Mouse (Mus musculus): ENCODE measurements around the gene Tfap2d. TPM values are rescaled to one million over a fixed set of nuclear protein-coding genes. Genes with fewer than 3 reads are reported as not detected.

The Tfap2d gene
- polyA plus RNA-seq, 1 experiment from 2014 or later: not detected

- Histone ChIP-seq H3K36me3 (no peaks in the 10 kb centered on the region), H3K9ac (no peak overlapping the region), H3K4me2 (no peak overlapping the region), H3K9me3 (replicated peaks) (no peaks in the 10 kb centered on the region), H3K27me3 (peaks cover 90% of the 10 kb centered on the region), H3K27ac (no peak overlapping the region), H3K4me3 (replicated peaks) (no peak overlapping the region), H3K4me1 (no peaks in the 10 kb centered on the region)
- ATAC-seq (replicated peaks; ENCODE audit: low FRiP score): no peak
- WGBS: 2% methylated on average over 5 of the region's 5 CpGs
These were observed 7.4 kb downstream of the Tfap2d start for GRCm38 (mm10) chr1:19110211-19110610.

GRCm38 (mm10) chr1:19111020-19111419 lies 8.2 kb downstream of the Tfap2d start:
- WGBS: under 1% methylated on average over 22 of the region's 22 CpGs
- Histone ChIP-seq H3K4me3 (replicated peaks) (no peak overlapping the region), H3K9me3 (replicated peaks) (no peaks in the 10 kb centered on the region), H3K27me3 (peaks cover 86% of the 10 kb centered on the region), H3K36me3 (no peaks in the 10 kb centered on the region), H3K27ac (no peak overlapping the region), H3K4me1 (no peaks in the 10 kb centered on the region), H3K9ac (no peak overlapping the region), H3K4me2 (no peak overlapping the region)
- no peak for ATAC-seq (replicated peaks; ENCODE audit: low FRiP score)

- ATAC-seq (replicated peaks; ENCODE audit: low FRiP score): no peak
- no peaks in the 10 kb centered on the region for H3K4me1 ChIP-seq
- WGBS: 9% methylated on average over 4 of the region's 4 CpGs
These were observed 76.0 kb downstream of the Tfap2d start for GRCm38 (mm10) chr1:19178742-19179397.

GRCm38 (mm10) chr1:19205649-19206048 lies 102.8 kb downstream of the Tfap2d start:
- ATAC-seq (replicated peaks; ENCODE audit: low FRiP score): peak; percentile 74; the same call in 1 of the 2 replicates
- WGBS: 2% methylated on average over 12 of the region's 12 CpGs
- Histone ChIP-seq H3K4me2 (peak overlapping the region; percentile 57), H3K27me3 (peaks cover 54% of the 10 kb centered on the region), H3K4me3 (replicated peaks) (peak overlapping the region; percentile 34), H3K9ac (no peak overlapping the region), H3K27ac (no peak overlapping the region), H3K9me3 (replicated peaks) (no peaks in the 10 kb centered on the region), H3K4me1 (peaks cover 13% of the 10 kb centered on the region), H3K36me3 (no peaks in the 10 kb centered on the region)

More at GRCm38 (mm10) chr1:19178742-19179397, 76.0 kb downstream of the Tfap2d start:
- no peaks in the 10 kb centered on the region for H3K27me3 ChIP-seq
- no peak overlapping the region for H3K9ac ChIP-seq
- H3K36me3 ChIP-seq: no peaks in the 10 kb centered on the region
- H3K9me3 ChIP-seq (replicated peaks): no peaks in the 10 kb centered on the region
- H3K27ac ChIP-seq: no peak overlapping the region
- no peak overlapping the region for H3K4me2 ChIP-seq
- no peak overlapping the region for H3K4me3 ChIP-seq (replicated peaks)

GRCm38 (mm10) chr1:19206194-19206593 lies 103.4 kb downstream of the Tfap2d start:
- Histone ChIP-seq H3K36me3 (no peaks in the 10 kb centered on the region), H3K27me3 (peaks cover 58% of the 10 kb centered on the region), H3K4me2 (peak overlapping the region; percentile 57), H3K27ac (no peak overlapping the region), H3K4me1 (peaks cover 13% of the 10 kb centered on the region), H3K9me3 (replicated peaks) (no peaks in the 10 kb centered on the region), H3K4me3 (replicated peaks) (peak overlapping the region; percentile 34; the same call in 1 of the 2 replicates), H3K9ac (no peak overlapping the region)
- 1% methylated on average over 7 of the region's 7 CpGs for WGBS
- no peak for ATAC-seq (replicated peaks; ENCODE audit: low FRiP score)

- Histone ChIP-seq H3K4me3 (replicated peaks) (no peak overlapping the region), H3K27me3 (peaks cover 64% of the 10 kb centered on the region), H3K4me2 (0 out of 2 replicates have a peak overlapping the region, but pooled peaks have one; percentile 4), H3K4me1 (peaks cover 13% of the 10 kb centered on the region), H3K36me3 (no peaks in the 10 kb centered on the region), H3K27ac (no peak overlapping the region), H3K9ac (no peak overlapping the region), H3K9me3 (replicated peaks) (no peaks in the 10 kb centered on the region)
- WGBS: 20% methylated on average over 4 of the region's 4 CpGs
- no peak for ATAC-seq (replicated peaks; ENCODE audit: low FRiP score)
These were observed 104.8 kb downstream of the Tfap2d start for GRCm38 (mm10) chr1:19207611-19208010.

GRCm38 (mm10) chr1:19208641-19209358 lies 106.0 kb downstream of the Tfap2d start, which contains the start of gene Tfap2b:
Gene Tfap2b, plus strand, starts transcription at chr1:19208914.
- Histone ChIP-seq H3K27me3 (peaks cover 69% of the 10 kb centered on the region), H3K9ac (peak within 1 kb of the TSS; percentile 42; the same call in 1 of the 2 replicates)

GRCm38 (mm10) chr1:19209359-19209745 lies 106.5 kb downstream of the Tfap2d start:
- peak overlapping the region; percentile 55 for H3K4me2 ChIP-seq
- peak overlapping the region; percentile 81 for H3K27ac ChIP-seq
- peak overlapping the region; percentile 42; the same call in 1 of the 2 replicates for H3K9ac ChIP-seq
- no peaks in the 10 kb centered on the region for H3K36me3 ChIP-seq
- under 1% methylated on average over 10 of the region's 10 CpGs for WGBS
- peak overlapping the region; percentile 46 for H3K4me3 ChIP-seq (replicated peaks)
- H3K27me3 ChIP-seq: peaks cover 74% of the 10 kb centered on the region
- H3K4me1 ChIP-seq: peaks cover 13% of the 10 kb centered on the region
- H3K9me3 ChIP-seq (replicated peaks): no peaks in the 10 kb centered on the region
- ATAC-seq (replicated peaks; ENCODE audit: low FRiP score): no peak

More at GRCm38 (mm10) chr1:19208641-19209358, 106.0 kb downstream of the Tfap2d start, which contains the start of gene Tfap2b:
- WGBS: 3% methylated on average over 26 of the region's 26 CpGs
- Histone ChIP-seq H3K4me2 (peak within 1 kb of the TSS; percentile 55), H3K4me1 (peaks cover 13% of the 10 kb centered on the region), H3K27ac (peak within 1 kb of the TSS; percentile 81), H3K9me3 (replicated peaks) (no peaks in the 10 kb centered on the region), H3K4me3 (replicated peaks) (peak within 1 kb of the TSS; percentile 46), H3K36me3 (no peaks in the 10 kb centered on the region)
- no peak for ATAC-seq (replicated peaks; ENCODE audit: low FRiP score)

- Histone ChIP-seq H3K4me1 (peaks cover 13% of the 10 kb centered on the region), H3K4me2 (peak overlapping the region; percentile 55), H3K36me3 (no peaks in the 10 kb centered on the region), H3K27ac (peak overlapping the region; percentile 81), H3K9me3 (replicated peaks) (no peaks in the 10 kb centered on the region), H3K4me3 (replicated peaks) (peak overlapping the region; percentile 46), H3K27me3 (peaks cover 75% of the 10 kb centered on the region), H3K9ac (peak overlapping the region; percentile 42; the same call in 1 of the 2 replicates)
- 0 out of 2 replicates have a peak, but pooled peaks have one; percentile 23 for ATAC-seq (replicated peaks; ENCODE audit: low FRiP score)
- under 1% methylated on average over 31 of the region's 31 CpGs for WGBS
These were observed 107.0 kb downstream of the Tfap2d start for GRCm38 (mm10) chr1:19209776-19210175.

- Histone ChIP-seq H3K4me3 (replicated peaks) (peak overlapping the region; percentile 46), H3K4me2 (peak overlapping the region; percentile 55), H3K9me3 (replicated peaks) (no peaks in the 10 kb centered on the region), H3K27me3 (peaks cover 81% of the 10 kb centered on the region), H3K4me1 (peaks cover 13% of the 10 kb centered on the region), H3K36me3 (no peaks in the 10 kb centered on the region), H3K27ac (peak overlapping the region; percentile 81), H3K9ac (peak overlapping the region; percentile 42; the same call in 1 of the 2 replicates)
- under 1% methylated on average over 30 of the region's 30 CpGs for WGBS
- ATAC-seq (replicated peaks; ENCODE audit: low FRiP score): peak; percentile 13; the same call in 1 of the 2 replicates
These were observed 107.6 kb downstream of the Tfap2d start for GRCm38 (mm10) chr1:19210215-19211032.

GRCm38 (mm10) chr1:19211033-19211405 lies 108.2 kb downstream of the Tfap2d start:
- H3K27me3 ChIP-seq: peaks cover 84% of the 10 kb centered on the region
- peaks cover 13% of the 10 kb centered on the region for H3K4me1 ChIP-seq
- peak overlapping the region; percentile 46 for H3K4me3 ChIP-seq (replicated peaks)
- WGBS: under 1% methylated on average over 8 of the region's 8 CpGs
- H3K36me3 ChIP-seq: no peaks in the 10 kb centered on the region
- H3K9me3 ChIP-seq (replicated peaks): no peaks in the 10 kb centered on the region
- peak; percentile 30 for ATAC-seq (replicated peaks; ENCODE audit: low FRiP score)
- H3K4me2 ChIP-seq: peak overlapping the region; percentile 55
- no peak overlapping the region for H3K9ac ChIP-seq
- H3K27ac ChIP-seq: peak overlapping the region; percentile 81
